Mouse (Mus musculus) heart, postnatal 0 days (tissue): Measurements from ENCODE around the gene Psmd11. TPM values are rescaled to one million over a fixed set of nuclear protein-coding genes. Genes with fewer than 3 reads are reported as not detected.
A peak's percentile ranks its signal among the peaks of the same experiment; 100 is the strongest.
"Not testable (repeated sequence)": the region's sequence is repeated elsewhere in the genome, so short reads cannot be mapped to it uniquely, and the experiment has no call there.

Experiments
- ATAC-seq: fragments of 200-750 bp; cut with Nextera tagmentation; 2 replicates; pipeline ENCODE4 v1.8.0; 2017; ENCODE audit warnings: low read depth, moderate number of reproducible peaks, moderate library complexity; ENCODE audit not compliant: insufficient read depth
- DNase-seq: peaks from one replicate; pipeline ENCODE4 v3.0.0-alpha.2; 2016; ENCODE audit warnings: low spot score
- H3K27ac ChIP-seq: fragments of 300-500 bp; sonication (generic); 2 replicates; pipeline ENCODE4 v1.5.1; 2014; ENCODE audit warnings: low read depth, mild to moderate bottlenecking
- H3K27me3 ChIP-seq: fragments of 300-500 bp; sonication (generic); 2 replicates; pipeline ENCODE4 v1.6.1; 2014; ENCODE audit warnings: low read length, mixed read lengths; ENCODE audit not compliant: control insufficient read depth, insufficient read depth
- H3K36me3 ChIP-seq: fragments of 300-500 bp; sonication (generic); replicated peaks from 2 replicates; pipeline ENCODE4 v1.6.1; 2014; ENCODE audit warnings: low read length, mixed read lengths; ENCODE audit not compliant: control insufficient read depth, insufficient read depth
- H3K4me1 ChIP-seq: fragments of 300-500 bp; sonication (generic); 2 replicates; pipeline ENCODE4 v1.6.1; 2014; ENCODE audit warnings: antibody characterized with exemption; ENCODE audit not compliant: control insufficient read depth, insufficient read depth
- H3K4me2 ChIP-seq: fragments of 300-500 bp; sonication (generic); 2 replicates; pipeline ENCODE4 v1.6.1; 2014; ENCODE audit warnings: low read depth, mild to moderate bottlenecking, low read length, moderate library complexity
- H3K4me3 ChIP-seq: fragments of 300-500 bp; sonication (generic); 2 replicates; pipeline ENCODE4 v1.5.1; 2014; ENCODE audit warnings: low read depth, low read length
- H3K9ac ChIP-seq: fragments of 300-500 bp; sonication (generic); replicated peaks from 2 replicates; pipeline ENCODE4 v1.6.1; 2014; ENCODE audit warnings: low read depth, low read length, mixed read lengths
- H3K9me3 ChIP-seq: fragments of 300-500 bp; sonication (generic); replicated peaks from 2 replicates; pipeline ENCODE4 v1.6.1; 2016; ENCODE audit warnings: low read length; ENCODE audit not compliant: control insufficient read depth
- CTCF ChIP-seq: IDR thresholded peaks from 2 replicates; pipeline ENCODE4 v1.5.1; 2016; ENCODE audit warnings: antibody characterized with exemption, control low read depth, low read depth
- EP300 ChIP-seq: IDR thresholded peaks from 2 replicates; pipeline ENCODE4 v1.6.1; 2016; ENCODE audit warnings: antibody characterized with exemption, low read depth
- WGBS: fragments of 180-500 bp; shearing (Covaris S2); extraction: QIAGEN DNeasy Blood & Tissue Kit; methylation state at CpG from one replicate; pipeline ENCODE4 v1.1.7; 2014; 5-methylcytosine and 5-hydroxymethylcytosine counted together
- polyA plus RNA-seq: library from polyadenylated mRNA; unstranded; fragments of >200 nt; fragmentation: Nextera tagmentation; extraction: Ambion mirVana; gene quantifications from 2 replicates; pipeline ENCODE4 v1.2.1, GENCODE M21; 2015
- total RNA-seq: library from RNA; depleted of rRNA; stranded (reverse); fragments of >200 nt; gene quantifications from 2 replicates; pipeline ENCODE4 v1.2.3, GENCODE M21; 2014; ENCODE audit warnings: low replicate concordance

Psmd11 gene
- total and polyA plus RNA-seq, 2 experiments from 2014 or later = 36.0 to 187 TPM

GRCm38 (mm10) chr11:80421421-80422047 is 6.9 kb upstream of the Psmd11 start:
- H3K9me3 ChIP-seq = peaks cover 5% of the 10 kb centered on the region; the same call in 1 of the 2 replicates
- TF ChIP-seq CTCF (no peak), EP300 (no peak)
- no peaks in the 10 kb centered on the region for H3K36me3 ChIP-seq
- WGBS = 70% methylated on average over 7 of the region's 7 CpGs
- no peak overlapping the region for H3K9ac ChIP-seq
- H3K4me3 ChIP-seq = no peak overlapping the region
- no peaks in the 10 kb centered on the region for H3K27me3 ChIP-seq
- ATAC-seq = no peak
- H3K4me2 ChIP-seq = no peak overlapping the region
- no peak overlapping the region for H3K27ac ChIP-seq
- H3K4me1 ChIP-seq = no peaks in the 10 kb centered on the region
- no peak for DNase-seq

GRCm38 (mm10) chr11:80424691-80425090 is 3.7 kb upstream of the Psmd11 start:
- TF ChIP-seq CTCF (no peak), EP300 (no peak)
- no peak overlapping the region for H3K9ac ChIP-seq
- H3K4me1 ChIP-seq = 0 out of 2 replicates have a peak, but pooled peaks cover 2% of the 10 kb centered on the region
- ATAC-seq = no peak
- no peak for DNase-seq
- WGBS = 53% methylated on average over 2 of the region's 2 CpGs
- no peaks in the 10 kb centered on the region for H3K36me3 ChIP-seq
- H3K9me3 ChIP-seq = no peaks in the 10 kb centered on the region
- H3K4me2 ChIP-seq = no peak overlapping the region
- no peak overlapping the region for H3K4me3 ChIP-seq
- H3K27me3 ChIP-seq = no peaks in the 10 kb centered on the region
- H3K27ac ChIP-seq = no peak overlapping the region

DNA sequence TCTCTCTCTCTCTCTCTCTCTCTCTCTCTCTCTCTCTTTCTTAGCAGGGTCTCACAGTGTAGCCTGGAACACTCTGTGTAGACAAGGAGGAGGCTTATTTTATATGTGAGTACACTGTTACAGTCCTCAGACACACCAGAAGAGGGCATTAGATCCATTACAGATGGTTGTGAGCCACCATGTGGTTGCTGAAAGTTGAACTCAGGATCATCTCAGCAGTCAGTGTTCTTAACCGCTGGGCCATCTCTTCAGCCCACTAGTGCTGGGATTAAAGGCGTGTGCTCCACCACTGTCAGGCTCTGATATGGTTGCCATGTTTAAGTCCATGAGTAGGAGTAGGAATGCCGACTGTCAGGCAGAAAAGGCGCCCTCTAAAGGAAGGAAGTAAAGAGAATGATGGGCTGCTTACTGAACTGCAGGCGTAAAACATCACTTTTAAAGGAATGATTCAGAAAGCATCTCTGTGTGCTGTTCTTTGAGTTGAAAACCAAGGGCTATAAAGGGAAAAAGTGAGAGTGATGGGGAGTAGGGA is 3.1 kb upstream of the Psmd11 start:
- WGBS = 57% methylated on average over 5 of the region's 5 CpGs
- Histone ChIP-seq H3K9me3 (no peaks in the 10 kb centered on the region), H3K27ac (no peak overlapping the region), H3K27me3 (no peaks in the 10 kb centered on the region), H3K4me2 (no peak overlapping the region), H3K9ac (no peak overlapping the region), H3K36me3 (no peaks in the 10 kb centered on the region), H3K4me1 (0 out of 2 replicates have a peak, but pooled peaks cover 5% of the 10 kb centered on the region), H3K4me3 (no peak overlapping the region)
- no peak for TF ChIP-seq EP300
- TF ChIP-seq CTCF = no peak
- ATAC-seq (no peak), DNase-seq (no peak)

- H3K4me3 ChIP-seq, ATAC-seq, H3K4me2 ChIP-seq, H3K9ac ChIP-seq, H3K36me3 ChIP-seq, H3K4me1 ChIP-seq, H3K27me3 ChIP-seq, H3K27ac ChIP-seq, H3K9me3 ChIP-seq, DNase-seq: not testable (repeated sequence)
- 77% methylated on average over 16 of the region's 16 CpGs for WGBS
Measured at GRCm38 (mm10) chr11:80426029-80426813, 2.2 kb upstream of the Psmd11 start.

- Histone ChIP-seq H3K4me3 (peak overlapping the region; percentile 99), H3K27me3 (no peaks in the 10 kb centered on the region), H3K4me1 (0 out of 2 replicates have a peak, but pooled peaks cover 5% of the 10 kb centered on the region), H3K36me3 (peaks cover 21% of the 10 kb centered on the region), H3K4me2 (peak overlapping the region; percentile 87), H3K9ac (peak overlapping the region; percentile 98), H3K27ac (peak overlapping the region; percentile 92), H3K9me3 (no peaks in the 10 kb centered on the region)
- WGBS = 0% methylated on average over 37 of the region's 37 CpGs
- DNase-seq (peak; percentile 38), ATAC-seq (peak; percentile 61; the same call in 1 of the 2 replicates)
- TF ChIP-seq CTCF = no peak
- TF ChIP-seq EP300 = no peak
Measured at GRCm38 (mm10) chr11:80429009-80429475, 627 bp downstream of the Psmd11 start.
